Mouse (Mus musculus): Measurements from ENCODE around the gene Aifm3. TPM values are rescaled to one million over a fixed set of nuclear protein-coding genes. Genes with fewer than 3 reads are reported as not detected.

Gene Aifm3
- polyA plus RNA-seq, 1 experiment from 2014 or later, result 0.99 TPM

DNA sequence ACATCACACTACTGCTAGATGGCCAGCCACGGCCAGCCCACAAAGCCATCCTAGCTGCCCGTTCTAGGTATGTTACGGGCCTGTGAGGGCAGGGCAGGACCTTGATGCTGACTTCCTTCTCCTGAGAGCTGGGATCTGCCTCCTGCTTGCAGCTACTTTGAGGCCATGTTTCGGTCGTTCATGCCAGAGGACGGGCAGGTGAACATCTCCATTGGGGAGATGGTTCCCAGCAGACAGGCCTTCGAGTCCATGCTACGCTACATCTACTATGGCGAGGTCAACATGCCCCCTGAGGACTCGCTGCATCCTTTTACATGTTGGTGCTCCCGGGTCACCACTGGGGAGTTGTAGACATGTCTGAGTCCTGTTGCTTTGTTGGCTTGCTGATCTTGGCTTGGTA, 34.7 kb downstream of the Aifm3 start:
- no peaks in the 10 kb centered on the region for H3K27me3 ChIP-seq
- ChIA-PET CTCF (no interaction called here), POLR2A (no interaction called here)
- in situ Hi-C loops (cut with MboI; ENCODE audit: low pct_unique_long_range_greater_than_20kb), result no loop called here
- ATAC-seq, result no peak
- DNase-seq (ENCODE audit: low read depth, low spot score), result no peak
- TF ChIP-seq CTCF (IDR thresholded peaks at IDR 0.05), result no peak

DNA sequence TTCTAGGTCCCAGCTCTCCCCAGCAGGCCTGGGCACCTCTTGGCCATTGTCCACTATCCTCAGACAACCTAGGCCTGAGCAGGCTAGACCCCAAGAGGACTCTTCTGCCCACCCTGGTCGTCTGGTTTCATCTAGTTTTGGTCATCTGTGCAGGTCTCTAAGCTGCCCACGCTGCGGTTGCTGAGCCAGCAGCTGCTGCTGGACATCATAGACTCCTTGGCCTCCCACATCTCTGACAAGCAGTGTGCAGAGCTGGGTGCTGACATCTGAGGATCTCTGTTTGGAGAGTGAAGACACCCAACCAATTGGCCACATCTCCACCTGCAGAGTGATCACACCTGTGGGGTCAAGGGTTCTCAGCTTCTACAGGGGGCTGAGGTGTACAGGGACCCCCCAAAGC, 36.1 kb downstream of the Aifm3 start:
- CTCF ChIA-PET, result interaction anchor here (1.1 kb wide), 1 partner anchor 50 kb away, joined by 3 read pairs; no protein-coding TSS in a partner anchor
- in situ Hi-C loops (cut with MboI; ENCODE audit: low pct_unique_long_range_greater_than_20kb), result no loop called here

DNA sequence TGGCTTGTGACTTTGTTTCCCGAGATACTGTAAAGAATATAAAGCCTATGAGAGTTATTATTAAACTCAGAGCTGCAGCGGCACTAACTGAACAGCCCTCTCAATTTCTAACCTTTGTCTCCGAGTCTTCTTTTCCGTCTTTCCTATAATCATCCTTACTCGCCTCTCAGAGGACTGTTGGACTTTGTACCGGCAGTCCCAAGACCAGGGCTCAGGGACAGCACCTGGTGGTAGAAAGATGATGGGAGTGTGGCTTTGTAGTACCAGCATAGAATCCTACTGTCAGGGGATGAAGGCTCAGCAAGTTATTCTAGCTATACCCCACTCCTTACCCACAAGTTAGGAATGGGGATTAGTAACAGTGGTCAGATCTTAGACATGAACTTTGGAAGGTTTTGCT, 36.8 kb downstream of the Aifm3 start:
- no peak for ATAC-seq
- ChIA-PET POLR2A (no interaction called here), CTCF (no interaction called here)
- in situ Hi-C loops (cut with MboI; ENCODE audit: low pct_unique_long_range_greater_than_20kb), result no loop called here
- H3K27me3 ChIP-seq, result no peaks in the 10 kb centered on the region
- no peak for TF ChIP-seq CTCF (IDR thresholded peaks at IDR 0.05)
- no peak for DNase-seq (ENCODE audit: low read depth, low spot score)

More for the DNA sequence above, 36.1 kb downstream of the Aifm3 start:
- POLR2A ChIA-PET, result no interaction called here
- TF ChIP-seq CTCF (IDR thresholded peaks at IDR 0.05), result no peak
- no peaks in the 10 kb centered on the region for H3K27me3 ChIP-seq
- ATAC-seq (no peak), DNase-seq (ENCODE audit: low read depth, low spot score) (no peak)

DNA sequence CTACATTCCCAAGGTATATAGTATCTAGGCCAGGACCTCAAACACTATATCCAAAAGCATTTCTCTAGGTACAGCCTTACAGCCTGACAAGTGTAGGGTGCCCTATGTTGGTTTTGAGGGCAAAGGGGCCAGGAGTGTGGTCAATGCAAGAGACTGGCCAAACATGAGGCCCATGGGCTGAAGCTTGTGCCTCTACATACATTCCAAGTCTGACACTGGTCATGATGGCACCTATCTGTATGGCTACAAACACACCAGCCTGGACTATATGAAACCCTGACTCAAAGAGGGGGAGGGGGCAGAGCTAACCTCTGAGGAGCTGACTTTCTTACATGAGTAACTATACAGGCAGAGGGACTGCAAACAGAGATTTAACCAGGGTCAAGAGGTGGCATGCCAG, 38.2 kb downstream of the Aifm3 start:
- ATAC-seq (no peak), DNase-seq (ENCODE audit: low read depth, low spot score) (no peak)
- no peaks in the 10 kb centered on the region for H3K27me3 ChIP-seq
- TF ChIP-seq CTCF (IDR thresholded peaks at IDR 0.05), result no peak
- ChIA-PET CTCF (interaction anchor here (3.3 kb wide), 1 partner anchor 9 kb away, joined by 11 read pairs; no protein-coding TSS in a partner anchor), POLR2A (interaction anchor here (0.9 to 1.3 kb wide), 2 partner anchors 10 to 35 kb away, joined by 3 to 6 read pairs; no protein-coding TSS in a partner anchor)
- in situ Hi-C loops (cut with MboI; ENCODE audit: low pct_unique_long_range_greater_than_20kb), result no loop called here

DNA sequence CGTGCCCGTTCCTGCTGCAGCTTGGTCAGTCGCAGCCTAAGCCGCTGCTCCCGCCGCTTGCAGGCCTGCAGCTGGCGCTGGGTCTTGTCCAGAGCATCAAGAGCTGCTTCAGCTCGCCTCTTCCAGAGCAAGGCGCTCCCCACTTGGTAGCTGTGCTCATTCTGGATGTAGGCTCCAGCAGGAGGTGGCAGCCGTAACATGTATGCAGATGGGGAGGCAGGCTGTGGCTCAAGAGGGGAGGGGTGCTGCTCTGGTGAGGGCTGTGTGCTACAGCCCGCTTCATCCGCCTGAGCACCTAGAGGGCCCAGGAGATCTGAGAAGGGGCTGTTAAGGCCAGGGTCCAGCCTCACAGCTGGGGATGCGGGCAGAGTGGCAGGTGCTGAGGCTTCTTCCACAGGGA, 38.9 kb downstream of the Aifm3 start:
- ATAC-seq, result no peak
- TF ChIP-seq CTCF (IDR thresholded peaks at IDR 0.05), result no peak
- ChIA-PET CTCF (interaction anchor here (1.6 to 3.3 kb wide), 3 partner anchors 10 to 32 kb away, joined by 3 to 11 read pairs (median 5); no protein-coding TSS in a partner anchor), POLR2A (interaction anchor here (1.3 to 2.6 kb wide), 2 partner anchors 10 to 54 kb away, joined by 6 to 8 read pairs; no protein-coding TSS in a partner anchor)
- H3K27me3 ChIP-seq, result no peaks in the 10 kb centered on the region
- DNase-seq (ENCODE audit: low read depth, low spot score), result no peak
- in situ Hi-C loops (cut with MboI; ENCODE audit: low pct_unique_long_range_greater_than_20kb), result no loop called here

DNA sequence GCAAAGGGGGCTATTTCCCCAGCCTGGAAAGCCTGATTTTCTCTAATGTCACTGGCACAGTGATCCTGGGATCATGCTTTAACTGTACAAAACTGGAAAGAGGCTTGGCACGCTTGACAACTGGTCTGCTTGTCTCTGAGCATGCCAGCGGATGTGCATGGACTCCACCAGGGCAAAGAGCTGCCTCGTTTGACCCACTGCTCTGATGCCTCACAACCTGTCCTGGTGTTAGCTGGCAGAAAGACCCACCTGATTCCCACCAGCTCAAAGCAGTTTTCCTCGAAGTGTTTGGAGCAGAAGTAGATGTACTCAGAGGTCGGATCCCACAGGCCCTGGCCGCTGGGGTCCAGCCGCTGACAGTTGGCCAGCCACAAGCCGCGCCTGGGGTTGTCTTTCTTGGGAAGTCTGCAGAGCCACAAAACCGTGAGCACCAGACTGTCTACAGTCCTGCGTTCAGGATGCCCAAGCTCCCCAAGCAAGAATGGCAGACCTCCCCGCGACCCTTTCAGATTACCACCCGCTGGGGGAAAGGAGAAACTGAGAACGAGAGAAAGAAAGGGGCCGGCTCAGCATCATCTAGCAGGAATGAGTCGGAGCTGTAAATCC, 40.7 kb downstream of the Aifm3 start:
- DNase-seq (ENCODE audit: low read depth, low spot score) (no peak), ATAC-seq (no peak)
- no peak for TF ChIP-seq CTCF (IDR thresholded peaks at IDR 0.05)
- in situ Hi-C loops (cut with MboI; ENCODE audit: low pct_unique_long_range_greater_than_20kb), result loop anchor here (5.0 kb wide), 2 partner anchors 78 to 128 kb away; partner anchors contain the start of gene Crkl
- POLR2A ChIA-PET, result interaction anchor here (1.4 to 2.6 kb wide), 4 partner anchors 10 to 125 kb away, joined by 3 to 10 read pairs (median 8); partner anchors contain the start of genes Lztr1, Pi4ka and Snap29
- no peaks in the 10 kb centered on the region for H3K27me3 ChIP-seq
- CTCF ChIA-PET, result interaction anchor here (1.6 to 3.3 kb wide), 3 partner anchors 12 to 57 kb away, joined by 3 to 11 read pairs (median 10); no protein-coding TSS in a partner anchor

DNA sequence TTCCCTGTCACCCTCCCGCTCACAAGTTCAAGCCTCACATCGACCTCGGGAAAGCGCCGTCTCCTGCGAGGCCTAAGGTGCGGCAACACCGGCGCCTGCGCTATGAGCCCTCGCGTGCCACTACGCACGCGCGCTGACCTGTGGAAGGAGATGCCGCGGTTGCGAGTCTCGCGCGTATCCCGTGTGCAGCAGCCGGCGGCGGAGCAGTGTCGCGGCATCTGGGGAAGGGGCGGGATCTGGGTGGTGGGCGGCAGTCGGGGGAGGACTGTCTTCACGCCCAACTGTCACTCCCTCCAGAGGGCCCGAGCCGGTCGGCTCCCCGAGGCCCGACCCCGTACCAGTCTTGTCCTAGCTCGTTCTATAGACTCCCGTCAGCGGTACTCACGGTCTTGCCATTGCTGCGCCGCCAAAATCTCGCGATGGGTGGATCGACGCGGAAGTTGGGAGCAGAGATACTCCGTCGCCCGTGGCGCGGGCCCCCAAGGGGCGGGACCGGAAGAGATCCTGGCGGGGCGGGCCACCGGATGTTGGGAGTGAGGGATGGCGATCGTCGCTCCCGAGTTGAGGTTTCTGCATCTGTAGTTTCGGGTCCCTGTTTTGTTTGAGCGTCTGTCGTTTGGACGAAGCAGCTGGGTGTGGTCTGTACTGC, 41.4 kb downstream of the Aifm3 start, which contains the start of gene Thap7:
TSS of gene Thap7 (minus strand) at position 497 of the 649 bp plus-strand sequence.
- in situ Hi-C loops (cut with MboI; ENCODE audit: low pct_unique_long_range_greater_than_20kb), result loop anchor here (5.0 kb wide), 2 partner anchors 78 to 128 kb away; partner anchors contain the start of gene Crkl
- CTCF ChIA-PET, result interaction anchor here (2.2 to 3.3 kb wide), 2 partner anchors 13 to 58 kb away, joined by 10 to 11 read pairs; no protein-coding TSS in a partner anchor
- peak; percentile 78 for DNase-seq (ENCODE audit: low read depth, low spot score)
- no peaks in the 10 kb centered on the region for H3K27me3 ChIP-seq
- POLR2A ChIA-PET, result interaction anchor here (1.4 to 2.6 kb wide), 4 partner anchors 10 to 125 kb away, joined by 3 to 10 read pairs (median 8); partner anchors contain the start of genes Lztr1, Pi4ka and Snap29
- TF ChIP-seq CTCF (IDR thresholded peaks at IDR 0.05), result no peak
- ATAC-seq, result peak; percentile 91

DNA sequence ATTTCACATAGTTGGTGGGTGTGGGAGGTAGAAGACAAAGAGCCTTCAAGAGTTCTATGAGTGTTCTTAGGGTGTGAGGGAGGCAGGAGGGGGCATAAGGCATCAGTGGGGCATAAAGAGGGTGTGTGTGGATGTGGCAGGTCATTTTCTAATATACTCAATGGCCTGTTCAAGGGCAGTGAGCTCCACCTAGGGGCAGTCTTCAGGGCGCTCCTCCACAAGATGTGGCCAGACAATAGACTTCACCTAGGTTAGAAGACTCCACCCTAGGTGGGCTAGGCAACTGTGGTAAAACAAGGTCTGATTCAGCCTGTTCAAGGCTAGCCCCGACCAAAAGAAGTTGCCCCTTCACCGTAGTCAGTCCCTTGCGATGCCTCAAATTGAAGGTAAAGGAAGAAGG, 42.9 kb downstream of the Aifm3 start:
- no peak for ATAC-seq
- ChIA-PET POLR2A (no interaction called here), CTCF (interaction anchor here (2.1 kb wide), 1 partner anchor 129 kb away, joined by 4 read pairs; no protein-coding TSS in a partner anchor)
- H3K27me3 ChIP-seq, result no peaks in the 10 kb centered on the region
- DNase-seq (ENCODE audit: low read depth, low spot score), result no peak
- no peak for TF ChIP-seq CTCF (IDR thresholded peaks at IDR 0.05)
- in situ Hi-C loops (cut with MboI; ENCODE audit: low pct_unique_long_range_greater_than_20kb), result loop anchor here (5.0 kb wide), 2 partner anchors 80 to 130 kb away; partner anchors contain the start of gene Crkl

DNA sequence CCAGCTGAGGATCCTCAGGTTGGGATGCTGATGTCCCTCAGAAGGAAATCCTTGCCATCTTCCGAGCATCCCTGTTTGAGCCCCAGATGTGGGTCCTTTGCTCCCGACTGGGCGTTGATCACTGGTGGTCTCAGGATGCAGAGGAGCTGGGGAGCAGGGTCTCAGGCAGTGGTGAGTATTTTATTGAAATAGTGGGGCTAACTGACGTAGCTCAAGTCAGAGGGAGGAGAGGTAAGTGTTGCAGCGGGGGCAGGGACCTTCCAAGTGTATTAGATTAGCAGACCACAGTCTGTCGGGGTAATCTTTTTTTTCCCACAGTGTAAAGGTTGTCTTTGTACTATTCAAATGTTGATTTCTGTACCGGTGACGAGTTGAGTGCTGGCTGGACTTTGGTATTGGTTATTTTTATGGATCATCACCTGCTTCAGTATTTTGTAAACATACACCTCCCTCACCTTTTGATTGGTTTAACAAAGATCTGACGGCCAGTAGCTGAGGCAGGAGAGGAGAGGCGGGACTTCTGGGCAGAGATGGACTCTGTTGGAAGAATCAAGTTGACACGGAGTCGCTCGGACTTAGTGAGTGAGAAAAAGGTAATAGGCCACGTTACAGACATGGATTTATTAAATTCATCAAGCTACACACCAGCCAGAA, 43.4 kb downstream of the Aifm3 start:
- ATAC-seq (no peak), DNase-seq (ENCODE audit: low read depth, low spot score) (no peak)
- no peaks in the 10 kb centered on the region for H3K27me3 ChIP-seq
- ChIA-PET CTCF (interaction anchor here (2.1 kb wide), 1 partner anchor 130 kb away, joined by 4 read pairs; no protein-coding TSS in a partner anchor), POLR2A (no interaction called here)
- in situ Hi-C loops (cut with MboI; ENCODE audit: low pct_unique_long_range_greater_than_20kb), result loop anchor here (5.0 kb wide), 2 partner anchors 81 to 131 kb away; partner anchors contain the start of gene Crkl
- no peak for TF ChIP-seq CTCF (IDR thresholded peaks at IDR 0.05)

DNA sequence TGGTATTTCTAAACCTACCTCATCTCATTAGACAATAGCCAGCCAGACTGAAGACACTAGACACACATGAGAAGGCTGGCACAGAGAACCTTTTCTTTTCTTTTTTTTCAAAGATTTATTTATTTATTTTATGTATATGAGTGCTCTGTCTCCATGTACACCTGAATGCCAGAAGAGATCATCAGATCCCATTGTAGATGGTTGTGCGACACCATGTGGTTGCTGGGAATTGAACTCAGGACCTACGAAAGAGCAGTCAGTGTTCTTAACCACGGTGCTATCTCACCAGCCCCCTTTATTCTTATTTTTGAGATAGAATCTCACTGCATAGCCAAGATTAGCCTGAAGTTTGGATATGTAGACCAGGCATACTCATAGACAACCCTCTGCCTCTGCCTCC, 47.2 kb downstream of the Aifm3 start:
- ChIA-PET POLR2A (no interaction called here), CTCF (interaction anchor here (0.9 to 1.4 kb wide), 3 partner anchors 15 to 61 kb away, joined by 3 read pairs; no protein-coding TSS in a partner anchor)
- ATAC-seq, result no peak
- H3K27me3 ChIP-seq, result peaks cover 3% of the 10 kb centered on the region
- no peak for DNase-seq (ENCODE audit: low read depth, low spot score)
- no peak for TF ChIP-seq CTCF (IDR thresholded peaks at IDR 0.05)
- in situ Hi-C loops (cut with MboI; ENCODE audit: low pct_unique_long_range_greater_than_20kb), result no loop called here
